Mouse (Mus musculus) liver, embryonic 14.5 days (tissue): ENCODE data around the gene Ccdc77. TPM values are rescaled to one million over a fixed set of nuclear protein-coding genes. Genes with fewer than 3 reads are reported as not detected.

ENCODE experiments used
- ATAC-seq: fragments of 200-750 bp; cut with Nextera tagmentation; 2 replicates; pipeline ENCODE4 v1.8.0; 2017; ENCODE audit warnings: moderate number of reproducible peaks, mild to moderate bottlenecking, moderate library complexity; ENCODE audit not compliant: insufficient read depth
- DNase-seq, 3 experiments: peaks; one replicate each; pipeline ENCODE4 v3.0.0-alpha.2; 2012 to 2013; ENCODE audit warnings: low read depth in 3 of 3, low spot score in 3 of 3
- H3K27ac ChIP-seq: fragments of 300-500 bp; sonication (generic); 2 replicates; pipeline ENCODE4 v1.5.1; 2014; ENCODE audit warnings: moderate library complexity, mild to moderate bottlenecking, control low read depth, inconsistent platforms
- H3K27me3 ChIP-seq: fragments of 300-500 bp; sonication (generic); 2 replicates; pipeline ENCODE4 v1.6.1; 2014; ENCODE audit warnings: mild to moderate bottlenecking, low read length, moderate library complexity; ENCODE audit not compliant: control insufficient read depth, insufficient read depth
- H3K36me3 ChIP-seq: fragments of 300-500 bp; sonication (generic); replicated peaks from 2 replicates; pipeline ENCODE4 v1.6.1; 2014; ENCODE audit warnings: low read depth; ENCODE audit not compliant: control insufficient read depth, insufficient read depth
- H3K4me1 ChIP-seq, 2 experiments: fragments of 200-500 bp in 1 of 2; fragments of 300-500 bp in 1 of 2; sonication (generic) in 1 of 2; replicated peaks; 2 replicates each; pipeline ENCODE4 v1.6.1; 2012 to 2014; ENCODE audit warnings: antibody characterized with exemption in 1 of 2, inconsistent platforms in 1 of 2, low read length in 1 of 2; ENCODE audit not compliant: control insufficient read depth in 2 of 2, insufficient read depth in 2 of 2
- H3K4me2 ChIP-seq: fragments of 300-500 bp; sonication (generic); 2 replicates; pipeline ENCODE4 v1.6.1; 2014; ENCODE audit warnings: low read depth, mild to moderate bottlenecking, control low read depth, moderate library complexity
- H3K4me3 ChIP-seq, 2 experiments: fragments of 200-500 bp in 1 of 2; fragments of 300-500 bp in 1 of 2; sonication (generic) in 1 of 2; 2 replicates each; pipeline ENCODE4 v1.5.1; 2012 to 2014; ENCODE audit warnings: low read depth in 2 of 2, low read length in 2 of 2, mild to moderate bottlenecking in 2 of 2, control low read depth in 1 of 2, inconsistent platforms in 1 of 2, moderate library complexity in 1 of 2; ENCODE audit not compliant: insufficient read depth in 1 of 2
- H3K9ac ChIP-seq: fragments of 300-500 bp; sonication (generic); replicated peaks from 2 replicates; pipeline ENCODE4 v1.6.1; 2014; ENCODE audit warnings: mild to moderate bottlenecking, control low read depth, moderate library complexity
- H3K9me3 ChIP-seq: fragments of 300-500 bp; sonication (generic); 2 replicates; pipeline ENCODE4 v1.6.1; 2016; ENCODE audit warnings: low read length, mixed read lengths; ENCODE audit not compliant: control insufficient read depth
- CTCF ChIP-seq: IDR thresholded peaks from 2 replicates; pipeline ENCODE4 v1.5.1; 2016; ENCODE audit warnings: antibody characterized with exemption, low read depth, control low read depth
- EP300 ChIP-seq: IDR thresholded peaks from 2 replicates; pipeline ENCODE4 v1.6.1; 2016; ENCODE audit warnings: antibody characterized with exemption, low read depth
- WGBS: fragments of 180-500 bp; shearing (Covaris S2); extraction: QIAGEN DNeasy Blood & Tissue Kit; methylation state at CpG from one replicate; pipeline ENCODE4 v1.1.7; 2014; ENCODE audit not compliant: insufficient replicate concordance; 5-methylcytosine and 5-hydroxymethylcytosine counted together
- polyA plus RNA-seq, 2 experiments: library from polyadenylated mRNA; depleted of rRNA in 1 of 2; stranded (reverse) in 1 of 2; unstranded in 1 of 2; fragments of >200 nt; fragmentation: Nextera tagmentation in 1 of 2; extraction: Ambion mirVana in 1 of 2; gene quantifications; 2 replicates each; pipeline versions ENCODE4 v1.2.1 to v1.2.3; 2012 to 2014

Gene Ccdc77
- polyA plus RNA-seq, 2 experiments: 11.4 to 14.1 TPM

DNA sequence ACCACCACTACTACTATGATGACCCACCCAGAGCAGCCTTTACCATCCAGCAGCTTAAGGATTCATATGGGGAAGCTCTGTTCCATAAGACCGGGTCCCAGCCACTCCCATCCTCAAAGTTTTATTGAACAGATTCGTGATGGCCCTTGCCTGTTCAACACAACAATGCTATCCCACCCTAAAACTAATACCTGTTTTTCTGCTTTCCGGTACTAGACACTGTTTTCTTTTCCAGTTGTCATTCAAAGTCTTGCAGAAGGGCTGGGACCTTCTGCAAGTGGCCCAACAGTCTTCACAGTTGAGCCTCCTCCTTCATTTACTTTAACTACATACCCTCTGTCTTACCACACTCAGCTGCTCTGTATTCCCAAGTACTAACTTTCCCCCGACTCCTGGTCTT is 74.7 kb downstream of the Ccdc77 start:
- no peaks in the 10 kb centered on the region for H3K9me3 ChIP-seq
- no peak overlapping the region for H3K9ac ChIP-seq
- H3K27ac ChIP-seq: no peak overlapping the region
- WGBS: 63% methylated on average over 4 of the region's 4 CpGs
- no peak for ATAC-seq
- H3K27me3 ChIP-seq: peaks cover 26% of the 10 kb centered on the region
- no peak overlapping the region for H3K4me2 ChIP-seq
- DNase-seq: no peak
- H3K4me3 ChIP-seq: no peak overlapping the region
- TF ChIP-seq EP300 (no peak), CTCF (no peak)
- no peaks in the 10 kb centered on the region for H3K4me1 ChIP-seq
- H3K36me3 ChIP-seq: no peaks in the 10 kb centered on the region

GRCm38 (mm10) chr6:120288541-120288940 is 75.6 kb downstream of the Ccdc77 start:
- Histone ChIP-seq H3K27me3 (peaks cover 17% of the 10 kb centered on the region), H3K4me1 (no peaks in the 10 kb centered on the region), H3K36me3 (no peaks in the 10 kb centered on the region), H3K4me3 (no peak overlapping the region), H3K4me2 (no peak overlapping the region), H3K27ac (no peak overlapping the region), H3K9ac (no peak overlapping the region), H3K9me3 (no peaks in the 10 kb centered on the region)
- DNase-seq (no peak), ATAC-seq (no peak)
- TF ChIP-seq EP300: no peak
- no peak for TF ChIP-seq CTCF
- WGBS: 20% methylated on average over 7 of the region's 7 CpGs

DNA sequence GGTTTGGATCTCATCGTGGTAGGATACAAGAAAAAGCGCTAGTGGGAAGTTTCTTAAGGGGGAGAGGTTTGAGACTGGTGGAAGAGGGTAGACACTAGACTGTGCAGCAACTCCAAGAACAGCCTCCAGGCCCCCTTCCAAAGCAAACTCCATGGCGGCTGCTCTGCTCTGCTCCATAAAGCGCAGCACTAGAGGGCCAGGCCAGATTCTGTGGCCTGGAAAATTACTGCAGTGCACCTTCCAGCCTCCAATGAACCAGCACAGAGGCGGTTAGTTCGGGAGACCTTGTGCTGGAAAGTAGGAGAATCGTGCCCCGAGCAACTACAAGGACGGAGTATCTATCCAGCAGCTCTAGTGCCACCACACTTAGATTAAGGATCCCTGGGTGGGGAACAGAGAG is 76.9 kb downstream of the Ccdc77 start:
- H3K4me1 ChIP-seq: no peaks in the 10 kb centered on the region
- H3K4me2 ChIP-seq: no peak overlapping the region
- H3K4me3 ChIP-seq: no peak overlapping the region
- 68% methylated on average over 9 of the region's 9 CpGs for WGBS
- TF ChIP-seq EP300 (no peak), CTCF (no peak)
- no peaks in the 10 kb centered on the region for H3K9me3 ChIP-seq
- H3K36me3 ChIP-seq: no peaks in the 10 kb centered on the region
- DNase-seq (no peak), ATAC-seq (no peak)
- H3K27me3 ChIP-seq: peaks cover 5% of the 10 kb centered on the region; the same call in 1 of the 2 replicates
- no peak overlapping the region for H3K9ac ChIP-seq
- H3K27ac ChIP-seq: no peak overlapping the region

DNA sequence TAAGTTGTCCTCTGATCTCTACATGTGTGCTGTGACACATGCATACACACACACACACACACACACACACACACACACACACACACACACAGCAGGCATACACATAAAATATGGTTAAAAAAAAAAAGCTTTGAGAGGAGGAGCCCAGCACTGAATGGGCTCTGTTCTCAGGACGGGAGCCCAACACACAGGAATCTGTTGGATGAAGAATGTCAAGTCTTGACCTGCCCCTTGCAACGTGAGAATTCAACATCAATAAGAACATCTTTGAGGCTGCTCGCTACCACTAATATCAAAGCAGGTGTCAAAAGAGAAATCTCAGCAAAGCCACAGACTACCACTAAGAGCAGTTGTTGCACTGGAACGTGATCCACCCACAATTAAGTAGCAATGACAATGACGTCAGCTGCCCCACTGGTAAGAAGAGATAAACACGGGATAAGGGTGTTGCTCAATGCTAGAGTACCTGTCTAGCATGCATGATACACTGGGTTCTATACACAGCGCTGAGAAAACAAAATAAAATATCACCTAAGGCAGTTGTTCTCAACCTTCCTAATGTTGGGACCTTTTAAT is 87.2 kb downstream of the Ccdc77 start:
- H3K27me3 ChIP-seq: no peaks in the 10 kb centered on the region
- H3K9me3 ChIP-seq: no peaks in the 10 kb centered on the region
- 48% methylated on average over 7 of the region's 7 CpGs for WGBS
- no peak overlapping the region for H3K4me2 ChIP-seq
- no peak for ATAC-seq
- no peaks in the 10 kb centered on the region for H3K36me3 ChIP-seq
- no peak overlapping the region for H3K27ac ChIP-seq
- DNase-seq: no peak
- TF ChIP-seq EP300 (no peak), CTCF (no peak)
- H3K4me1 ChIP-seq: no peaks in the 10 kb centered on the region
- no peak overlapping the region for H3K4me3 ChIP-seq
- H3K9ac ChIP-seq: no peak overlapping the region

DNA sequence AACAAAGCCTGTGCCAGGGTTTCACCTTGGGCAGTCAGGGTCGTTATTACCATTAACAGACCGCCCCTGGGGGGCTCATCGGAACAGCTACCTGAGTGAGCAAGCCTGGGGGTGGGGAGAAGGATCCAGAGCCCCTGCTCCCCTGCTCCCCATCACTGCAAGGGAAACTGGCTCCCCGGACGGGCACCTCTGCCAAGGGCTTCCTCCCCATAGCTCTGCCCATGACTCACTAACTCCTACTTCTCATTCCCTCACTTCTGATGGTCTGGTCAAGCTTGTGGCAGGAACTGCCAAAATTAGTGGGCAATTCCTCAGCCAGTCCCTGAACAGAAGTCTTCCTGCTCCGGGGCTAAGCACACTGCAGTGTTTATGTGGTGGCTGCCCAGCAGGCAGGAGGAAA is 88.9 kb downstream of the Ccdc77 start:
- Histone ChIP-seq H3K9me3 (no peaks in the 10 kb centered on the region), H3K4me3 (no peak overlapping the region), H3K4me1 (no peaks in the 10 kb centered on the region), H3K27me3 (no peaks in the 10 kb centered on the region), H3K9ac (no peak overlapping the region), H3K4me2 (no peak overlapping the region), H3K36me3 (no peaks in the 10 kb centered on the region), H3K27ac (no peak overlapping the region)
- ATAC-seq: no peak
- DNase-seq: no peak
- WGBS: 29% methylated on average over 6 of the region's 6 CpGs
- TF ChIP-seq CTCF (no peak), EP300 (no peak)
